Mouse (Mus musculus): ENCODE measurements around the gene Unc79. TPM values are rescaled to one million over a fixed set of nuclear protein-coding genes. Genes with fewer than 3 reads are reported as not detected.

Gene Unc79
- polyA plus RNA-seq, 1 experiment from 2014 or later: 6.3 TPM

DNA sequence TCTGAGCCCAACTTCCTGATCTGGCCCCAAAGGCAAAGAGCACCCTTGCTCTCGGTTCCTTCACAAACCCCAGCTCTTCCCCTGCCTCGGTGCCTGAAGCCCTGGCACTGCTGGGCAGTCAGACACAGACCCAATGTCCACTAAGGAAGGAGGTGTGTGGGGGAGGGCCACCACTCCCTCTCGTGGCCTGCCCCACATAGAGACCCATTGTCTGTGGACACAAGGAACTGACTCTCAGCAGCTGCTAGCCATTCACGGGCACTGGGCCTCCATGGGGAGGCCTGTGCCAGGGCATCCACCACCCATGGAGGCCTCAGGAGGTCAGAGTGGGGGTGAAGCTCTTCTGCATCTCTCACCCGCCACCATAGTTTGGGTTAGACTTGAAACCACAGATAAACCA lies 262.4 kb downstream of the Unc79 start:
- no peak for ATAC-seq (ENCODE audit: low FRiP score)
- WGBS: 51% methylated on average over 5 of the region's 5 CpGs
- no peaks in the 10 kb centered on the region for H3K36me3 ChIP-seq

DNA sequence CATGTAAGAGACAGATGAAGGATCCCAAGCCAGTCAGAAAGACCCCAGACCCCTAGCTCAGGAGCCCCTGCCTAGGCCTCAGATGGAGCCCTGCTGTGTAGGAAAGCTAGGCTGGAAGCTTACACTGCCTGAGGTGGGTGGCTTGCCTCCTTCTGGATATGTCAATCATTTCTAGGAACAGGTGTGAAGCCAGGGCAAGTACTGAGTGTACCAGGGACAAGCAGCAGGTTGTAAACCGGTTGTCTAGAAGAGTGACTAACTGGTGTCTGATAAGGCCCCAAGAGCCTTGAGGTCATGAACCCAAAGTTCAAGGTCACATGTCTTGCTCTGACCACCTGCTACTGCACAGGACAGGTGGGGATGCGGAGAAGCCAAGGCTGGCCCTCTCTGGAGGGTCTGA lies 264.9 kb downstream of the Unc79 start:
- WGBS: 96% methylated on average over 2 of the region's 2 CpGs
- Histone ChIP-seq H3K4me2 (no peak overlapping the region), H3K9me3 (replicated peaks) (no peaks in the 10 kb centered on the region), H3K36me3 (no peaks in the 10 kb centered on the region), H3K4me3 (replicated peaks) (no peak overlapping the region), H3K27me3 (replicated peaks) (no peaks in the 10 kb centered on the region), H3K4me1 (peaks cover 19% of the 10 kb centered on the region), H3K9ac (replicated peaks) (no peak overlapping the region), H3K27ac (replicated peaks) (no peak overlapping the region)
- no peak for ATAC-seq (ENCODE audit: low FRiP score)

More for the DNA sequence above, 262.4 kb downstream of the Unc79 start:
- H3K9me3 ChIP-seq (replicated peaks): no peaks in the 10 kb centered on the region
- H3K4me2 ChIP-seq: no peak overlapping the region
- H3K4me3 ChIP-seq (replicated peaks): no peak overlapping the region
- H3K9ac ChIP-seq (replicated peaks): no peak overlapping the region
- H3K4me1 ChIP-seq: peaks cover 19% of the 10 kb centered on the region
- H3K27me3 ChIP-seq (replicated peaks): no peaks in the 10 kb centered on the region
- H3K27ac ChIP-seq (replicated peaks): no peak overlapping the region

DNA sequence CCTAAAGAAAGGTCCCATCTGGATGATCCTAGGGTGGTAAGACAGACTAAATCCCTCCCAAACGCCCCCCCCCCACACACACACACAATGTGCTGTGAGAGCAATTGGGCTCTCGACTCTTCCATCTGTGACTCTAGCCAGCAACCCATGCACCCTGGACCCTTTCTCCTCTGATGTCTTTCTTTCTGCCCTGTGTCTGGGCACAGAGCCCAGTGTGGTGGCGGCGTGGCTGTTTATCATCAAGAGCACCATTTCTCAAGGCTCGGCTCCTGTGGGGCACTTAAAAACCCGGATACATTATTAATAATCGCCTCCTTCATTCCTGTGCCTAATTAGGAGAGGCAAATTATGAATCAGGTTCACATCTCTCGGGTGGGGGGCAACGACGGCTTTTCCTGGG lies 265.6 kb downstream of the Unc79 start:
- Histone ChIP-seq H3K4me1 (peaks cover 19% of the 10 kb centered on the region), H3K4me2 (no peak overlapping the region), H3K9me3 (replicated peaks) (no peaks in the 10 kb centered on the region), H3K27me3 (replicated peaks) (no peaks in the 10 kb centered on the region), H3K27ac (replicated peaks) (peak overlapping the region; percentile 58), H3K9ac (replicated peaks) (no peak overlapping the region), H3K4me3 (replicated peaks) (no peak overlapping the region), H3K36me3 (no peaks in the 10 kb centered on the region)
- 30% methylated on average over 10 of the region's 10 CpGs for WGBS
- ATAC-seq (ENCODE audit: low FRiP score): peak; percentile 71

DNA sequence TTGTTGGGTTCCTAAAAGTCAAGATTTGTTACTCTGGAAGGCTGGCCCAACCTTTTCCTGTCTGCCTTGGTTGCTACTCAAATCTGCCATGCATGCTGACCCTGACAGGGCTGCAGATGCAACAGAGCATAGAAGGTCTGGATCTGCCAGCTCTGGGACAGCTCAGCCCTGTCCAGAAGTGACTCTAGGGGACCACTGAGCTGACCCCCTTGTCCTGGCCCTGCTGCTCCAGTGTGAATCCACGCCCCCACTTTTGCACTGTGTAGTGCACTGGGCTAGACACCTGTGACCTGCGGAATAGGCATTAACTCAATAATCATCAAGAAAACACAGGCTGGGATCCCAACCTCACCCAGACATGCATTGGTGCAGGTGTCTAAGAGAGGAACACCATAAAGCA lies 266.1 kb downstream of the Unc79 start:
- peak; percentile 46; the same call in 1 of the 2 replicates for ATAC-seq (ENCODE audit: low FRiP score)
- 90% methylated on average over 2 of the region's 2 CpGs for WGBS
- Histone ChIP-seq H3K9me3 (replicated peaks) (no peaks in the 10 kb centered on the region), H3K36me3 (no peaks in the 10 kb centered on the region), H3K4me3 (replicated peaks) (no peak overlapping the region), H3K9ac (replicated peaks) (no peak overlapping the region), H3K4me1 (peaks cover 19% of the 10 kb centered on the region), H3K27ac (replicated peaks) (peak overlapping the region; percentile 58), H3K4me2 (no peak overlapping the region), H3K27me3 (replicated peaks) (no peaks in the 10 kb centered on the region)

DNA sequence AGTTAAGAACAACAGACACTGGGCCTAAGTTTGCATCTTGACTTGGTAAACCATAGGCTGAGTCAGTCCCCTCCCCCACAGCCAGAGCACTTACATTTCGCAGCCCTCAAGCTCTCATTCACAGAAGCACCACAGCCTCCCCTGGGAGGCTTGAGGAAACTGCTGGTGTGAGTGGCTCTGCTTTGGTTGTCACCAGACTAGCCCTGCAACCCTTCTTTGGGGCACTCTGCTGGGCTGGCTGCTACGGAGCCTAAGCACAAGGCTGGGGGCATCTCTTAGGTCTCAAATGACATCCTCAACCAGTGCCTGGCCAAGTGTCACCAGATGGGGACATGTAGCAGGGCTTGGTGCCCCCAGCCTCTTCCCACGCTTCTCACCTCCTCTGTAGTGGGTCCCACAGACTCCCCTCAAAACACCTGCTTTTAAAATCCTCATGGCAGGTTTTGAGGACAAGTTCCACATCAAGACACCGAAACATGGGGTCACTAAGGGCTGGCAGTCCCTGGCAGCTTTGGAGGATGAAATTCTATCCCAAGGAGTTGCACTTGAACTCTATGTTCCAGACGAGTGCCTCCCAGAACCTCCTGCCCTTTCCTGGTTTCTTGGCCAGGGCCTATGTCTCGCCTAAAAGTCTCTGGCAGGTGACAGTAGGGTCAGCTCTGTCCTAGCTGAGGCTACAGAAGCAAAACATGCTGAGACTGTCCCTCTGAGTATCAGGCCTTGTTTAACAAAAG lies 267.4 kb downstream of the Unc79 start:
- 72% methylated on average over 6 of the region's 6 CpGs for WGBS
- no peak overlapping the region for H3K4me2 ChIP-seq
- H3K9me3 ChIP-seq (replicated peaks): no peaks in the 10 kb centered on the region
- no peak overlapping the region for H3K9ac ChIP-seq (replicated peaks)
- no peak overlapping the region for H3K27ac ChIP-seq (replicated peaks)
- H3K4me1 ChIP-seq: peaks cover 19% of the 10 kb centered on the region
- ATAC-seq (ENCODE audit: low FRiP score): no peak
- H3K4me3 ChIP-seq (replicated peaks): no peak overlapping the region
- H3K27me3 ChIP-seq (replicated peaks): no peaks in the 10 kb centered on the region
- no peaks in the 10 kb centered on the region for H3K36me3 ChIP-seq

DNA sequence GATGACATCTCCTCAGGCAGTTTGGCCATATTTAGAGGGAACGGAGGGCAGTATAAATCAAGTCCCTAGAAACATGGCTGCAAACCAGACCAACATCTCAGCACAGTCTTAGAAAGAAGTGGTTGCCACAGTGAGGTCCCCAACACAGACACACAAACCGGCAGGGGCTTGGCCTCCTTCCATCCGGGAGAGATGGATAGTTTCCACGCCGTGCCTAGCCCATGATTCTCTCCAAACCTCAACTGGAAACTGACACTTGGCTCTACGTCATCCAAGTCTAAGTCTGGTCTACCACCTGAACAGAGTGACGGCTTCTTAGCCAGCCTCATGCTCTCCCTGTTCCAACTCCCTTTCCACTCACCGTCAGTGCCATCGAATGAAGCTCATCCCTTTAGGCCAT lies 275.0 kb downstream of the Unc79 start:
- Histone ChIP-seq H3K27ac (replicated peaks) (no peak overlapping the region), H3K4me3 (replicated peaks) (no peak overlapping the region), H3K36me3 (no peaks in the 10 kb centered on the region), H3K9ac (replicated peaks) (no peak overlapping the region), H3K4me2 (no peak overlapping the region), H3K27me3 (replicated peaks) (no peaks in the 10 kb centered on the region), H3K9me3 (replicated peaks) (no peaks in the 10 kb centered on the region), H3K4me1 (no peaks in the 10 kb centered on the region; the same call in 1 of the 2 replicates)
- ATAC-seq (ENCODE audit: low FRiP score): no peak
- 86% methylated on average over 9 of the region's 9 CpGs for WGBS

DNA sequence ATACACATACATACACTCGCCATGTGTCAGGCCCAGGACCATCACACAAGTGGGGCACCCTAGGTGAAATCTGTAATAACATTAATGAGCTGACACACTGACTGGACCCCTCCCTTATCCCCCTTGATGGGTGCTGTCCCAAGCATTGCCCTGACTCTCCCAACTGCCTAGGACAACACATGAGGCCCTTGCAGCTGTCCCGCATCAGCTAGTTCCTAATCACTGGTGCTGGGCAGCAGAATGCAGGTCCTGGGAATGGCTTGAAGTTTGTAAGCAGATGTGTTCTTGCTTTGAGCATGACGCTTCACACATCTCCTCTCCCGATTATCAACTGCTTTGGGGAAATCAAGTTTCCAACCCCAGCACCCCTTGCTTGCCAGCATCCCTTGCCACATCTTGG lies 277.5 kb downstream of the Unc79 start:
- WGBS: 85% methylated on average over 4 of the region's 4 CpGs
- no peak overlapping the region for H3K27ac ChIP-seq (replicated peaks)
- no peak overlapping the region for H3K4me3 ChIP-seq (replicated peaks)
- H3K4me2 ChIP-seq: no peak overlapping the region
- H3K9ac ChIP-seq (replicated peaks): no peak overlapping the region
- H3K36me3 ChIP-seq: no peaks in the 10 kb centered on the region
- H3K4me1 ChIP-seq: no peaks in the 10 kb centered on the region; the same call in 1 of the 2 replicates
- no peaks in the 10 kb centered on the region for H3K9me3 ChIP-seq (replicated peaks)
- ATAC-seq (ENCODE audit: low FRiP score): no peak
- no peaks in the 10 kb centered on the region for H3K27me3 ChIP-seq (replicated peaks)

DNA sequence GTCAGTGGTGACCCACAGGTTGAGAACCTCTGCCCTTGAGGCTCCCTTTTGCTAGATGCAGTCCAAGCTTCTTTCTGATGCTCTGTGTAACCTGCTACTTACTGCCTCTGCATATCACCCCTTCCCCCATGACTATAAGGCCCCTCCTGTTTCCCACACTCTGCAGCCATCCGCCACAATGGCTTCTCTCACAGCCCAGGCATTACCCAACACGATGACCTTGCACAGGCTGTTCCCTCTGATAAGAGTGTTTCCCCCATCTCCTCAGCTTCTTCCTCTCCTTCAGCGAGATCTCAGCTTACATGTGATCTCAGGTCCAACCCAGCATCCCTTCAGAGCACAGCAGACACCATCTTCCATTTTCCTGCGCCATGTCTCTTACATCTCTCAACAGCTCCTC lies 280.4 kb downstream of the Unc79 start:
- Histone ChIP-seq H3K27me3 (replicated peaks) (no peaks in the 10 kb centered on the region), H3K9ac (replicated peaks) (no peak overlapping the region), H3K4me3 (replicated peaks) (no peak overlapping the region), H3K4me1 (no peaks in the 10 kb centered on the region), H3K27ac (replicated peaks) (no peak overlapping the region), H3K9me3 (replicated peaks) (no peaks in the 10 kb centered on the region), H3K36me3 (no peaks in the 10 kb centered on the region), H3K4me2 (no peak overlapping the region)
- WGBS: 89% methylated on average over 4 of the region's 4 CpGs
- ATAC-seq (ENCODE audit: low FRiP score): no peak

Small RNAs within 50 kb of the gene (microRNA-seq; reads per million reads assigned to microRNA genes)
- gene Gm44324: not detected

Other genes with a start within 250 kb of the Unc79 start
- 42.7 TPM in 2 replicates for gene Itpk1, start 243.9 kb upstream of the Unc79 start, polyA plus RNA-seq (2015; fragmentation: Nextera tagmentation; extraction: Ambion mirVana)
- gene Moap1, start 205.2 kb upstream of the Unc79 start, polyA plus RNA-seq (2015; fragmentation: Nextera tagmentation; extraction: Ambion mirVana): 62.5 and 76.5 TPM in 2 replicates
- 11.7 and 11.9 TPM in 2 replicates for gene Tmem251, start 205.1 kb upstream of the Unc79 start, polyA plus RNA-seq (2015; fragmentation: Nextera tagmentation; extraction: Ambion mirVana)
- gene Gm28051, start 191.1 kb upstream of the Unc79 start, polyA plus RNA-seq (2015; fragmentation: Nextera tagmentation; extraction: Ambion mirVana): not detected in 2 replicates
- gene Gon7, start 191.1 kb upstream of the Unc79 start, polyA plus RNA-seq (2015; fragmentation: Nextera tagmentation; extraction: Ambion mirVana): 47.4 and 47.9 TPM in 2 replicates
- gene Ubr7, start 190.9 kb upstream of the Unc79 start, polyA plus RNA-seq (2015; fragmentation: Nextera tagmentation; extraction: Ambion mirVana): 35.3 and 36.5 TPM in 2 replicates
- 48.6 TPM in 2 replicates for gene Gm20604, start 190.2 kb upstream of the Unc79 start, polyA plus RNA-seq (2015; fragmentation: Nextera tagmentation; extraction: Ambion mirVana)
- 10.5 and 11.1 TPM in 2 replicates for gene Btbd7, start 70.4 kb upstream of the Unc79 start, polyA plus RNA-seq (2015; fragmentation: Nextera tagmentation; extraction: Ambion mirVana)
- gene Cox8c, start 49.5 kb upstream of the Unc79 start, polyA plus RNA-seq (2015; fragmentation: Nextera tagmentation; extraction: Ambion mirVana): not detected in 2 replicates